Mouse (Mus musculus): ENCODE data around the gene Hoxa1. TPM values are rescaled to one million over a fixed set of nuclear protein-coding genes. Genes with fewer than 3 reads are reported as not detected.

Gene Hoxa1
- polyA plus RNA-seq, 1 experiment from 2014 or later = 1.4 TPM

Other genes with a start within 250 kb of the Hoxa1 start
- gene Skap2, start 145.8 kb downstream of the Hoxa1 start, polyA plus RNA-seq (2014; fragmentation: Nextera tagmentation; extraction: Ambion mirVana) = 18.9 and 25.2 TPM in 2 replicates
- gene Hoxa2, start 6.5 kb upstream of the Hoxa1 start, polyA plus RNA-seq (2014; fragmentation: Nextera tagmentation; extraction: Ambion mirVana) = 7.2 and 11.1 TPM in 2 replicates
- gene 5730596B20Rik, start 19.2 kb upstream of the Hoxa1 start, polyA plus RNA-seq (2014; fragmentation: Nextera tagmentation; extraction: Ambion mirVana) = 0.10 and 0.46 TPM in 2 replicates
- 1.1 and 1.6 TPM in 2 replicates for gene Hoxa4, start 33.4 kb upstream of the Hoxa1 start, polyA plus RNA-seq (2014; fragmentation: Nextera tagmentation; extraction: Ambion mirVana)
- gene Hoxa5, start 46.3 kb upstream of the Hoxa1 start, polyA plus RNA-seq (2014; fragmentation: Nextera tagmentation; extraction: Ambion mirVana) = 2.4 and 3.3 TPM in 2 replicates
- 0.48 TPM in 1 of 2 replicates, not detected in the other for gene Hoxa6, start 50.4 kb upstream of the Hoxa1 start, polyA plus RNA-seq (2014; fragmentation: Nextera tagmentation; extraction: Ambion mirVana)
- 2.8 TPM in 2 replicates for gene Hoxa3, start 55.0 kb upstream of the Hoxa1 start, polyA plus RNA-seq (2014; fragmentation: Nextera tagmentation; extraction: Ambion mirVana)
- gene Gm28308, start 55.0 kb upstream of the Hoxa1 start, polyA plus RNA-seq (2014; fragmentation: Nextera tagmentation; extraction: Ambion mirVana) = not detected in 2 replicates
- 0.21 and 1.4 TPM in 2 replicates for gene Hoxa7, start 63.5 kb upstream of the Hoxa1 start, polyA plus RNA-seq (2014; fragmentation: Nextera tagmentation; extraction: Ambion mirVana)
- 0.33 and 2.3 TPM in 2 replicates for gene Hoxa9, start 72.8 kb upstream of the Hoxa1 start, polyA plus RNA-seq (2014; fragmentation: Nextera tagmentation; extraction: Ambion mirVana)
- 1.9 TPM in 1 of 2 replicates, not detected in the other for gene Hoxa10, start 82.5 kb upstream of the Hoxa1 start, polyA plus RNA-seq (2014; fragmentation: Nextera tagmentation; extraction: Ambion mirVana)
- gene Hoxa11, start 87.5 kb upstream of the Hoxa1 start, polyA plus RNA-seq (2014; fragmentation: Nextera tagmentation; extraction: Ambion mirVana) = 0.13 TPM in 1 of 2 replicates, not detected in the other
- not detected in 2 replicates for gene Hoxa13, start 102.6 kb upstream of the Hoxa1 start, polyA plus RNA-seq (2014; fragmentation: Nextera tagmentation; extraction: Ambion mirVana)
- gene Evx1, start 155.2 kb upstream of the Hoxa1 start, polyA plus RNA-seq (2014; fragmentation: Nextera tagmentation; extraction: Ambion mirVana) = 0.24 TPM in 1 of 2 replicates, not detected in the other